In the genomic region with DNA sequence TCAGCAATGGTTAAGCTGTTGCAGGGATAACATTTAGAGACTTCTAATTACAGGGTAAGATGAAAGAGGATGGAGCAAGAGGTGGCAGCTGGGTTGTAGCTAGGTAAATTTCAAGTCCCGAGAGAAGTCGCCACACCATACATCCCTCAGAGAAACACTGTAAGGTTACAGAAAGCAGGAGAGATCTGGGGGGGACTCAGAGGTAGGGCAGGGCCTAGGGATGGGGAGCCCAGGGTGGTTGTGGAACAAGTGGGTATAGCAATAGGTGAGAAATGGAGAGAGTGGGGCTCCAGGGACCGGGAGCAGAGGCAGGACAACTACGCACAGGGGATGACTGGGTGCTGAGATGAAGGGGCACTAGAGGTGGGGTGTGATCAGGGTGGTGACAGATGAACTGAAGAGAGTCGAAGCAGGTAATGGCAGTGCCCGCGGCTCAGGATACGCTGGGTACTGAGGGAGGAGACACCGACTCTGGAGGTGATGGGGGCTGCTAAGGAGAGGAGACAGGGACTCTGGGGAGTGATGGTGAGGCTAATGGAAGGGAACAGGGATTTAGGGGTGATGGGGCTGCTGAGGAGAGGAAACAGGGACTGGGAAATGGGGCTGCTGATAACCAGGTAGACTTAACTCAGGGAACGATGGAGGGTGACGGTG, we compare ENCODE assay signal across 8 mouse cellular contexts. TPM values are rescaled to one million over a fixed set of nuclear protein-coding genes. Genes with fewer than 3 reads are reported as not detected.
DNase-seq lines count a peak whose midpoint lies in the region; ATAC-seq and TF ChIP-seq lines count a peak whose summit lies in the region.

No protein-coding gene starts in this region.

- peak overlapping the region; percentile 90 for H3K4me3 ChIP-seq in E14TG2a.4 (replicated peaks; ENCODE audit: low read length)
- peak overlapping the region; percentile 61 for H3K4me3 ChIP-seq in forebrain, embryonic 16.5 days (replicated peaks; ENCODE audit: low read length)
- peak overlapping the region; percentile 91 for H3K4me3 ChIP-seq in liver, embryonic 13.5 days (replicated peaks)

- peaks cover 9% of the 10 kb centered on the region; the same call in 1 of the 2 replicates for H3K9me3 ChIP-seq in E14TG2a.4 (ENCODE audit: low read length)
- H3K9me3 ChIP-seq in forebrain, embryonic 16.5 days (ENCODE audit: control insufficient read depth, low read length) = no peaks in the 10 kb centered on the region
- H3K9me3 ChIP-seq in liver, embryonic 13.5 days (replicated peaks) = no peaks in the 10 kb centered on the region

- no peaks in the 10 kb centered on the region for H3K27me3 ChIP-seq in E14TG2a.4 (ENCODE audit: insufficient read depth, low read length)
- H3K27me3 ChIP-seq in forebrain, embryonic 16.5 days (replicated peaks; ENCODE audit: control insufficient read depth, insufficient read depth, low read length) = no peaks in the 10 kb centered on the region
- H3K27me3 ChIP-seq in liver, embryonic 13.5 days = no peaks in the 10 kb centered on the region

- no peak for ATAC-seq in forebrain, embryonic 16.5 days
- ATAC-seq in liver, embryonic 13.5 days (ENCODE audit: low read depth) = peak; percentile 6; the same call in 1 of the 2 replicates

- peak overlapping the region; percentile 96 for H3K9ac ChIP-seq in forebrain, embryonic 16.5 days (replicated peaks; ENCODE audit: low read depth, low read length)
- peak overlapping the region; percentile 95 for H3K9ac ChIP-seq in liver, embryonic 13.5 days

- TF ChIP-seq CTCF in E14TG2a.4 (conservative IDR thresholded peaks at IDR 0.05; ENCODE audit: low read length) = no peak

- H3K4me1 ChIP-seq in E14TG2a.4 (replicated peaks; ENCODE audit: low read depth, low read length) = peaks cover 55% of the 10 kb centered on the region
- peaks cover 31% of the 10 kb centered on the region for H3K4me1 ChIP-seq in forebrain, embryonic 16.5 days (replicated peaks; ENCODE audit: control insufficient read depth, insufficient read depth, low read length)
- peaks cover 62% of the 10 kb centered on the region for H3K4me1 ChIP-seq in liver, embryonic 13.5 days (replicated peaks)

- H3K4me2 ChIP-seq in forebrain, embryonic 16.5 days (ENCODE audit: low read length) = peak overlapping the region; percentile 50
- peak overlapping the region; percentile 92 for H3K4me2 ChIP-seq in liver, embryonic 13.5 days

- H3K36me3 ChIP-seq in E14TG2a.4 (ENCODE audit: insufficient read depth, low read length) = peaks cover 58% of the 10 kb centered on the region
- H3K36me3 ChIP-seq in forebrain, embryonic 16.5 days (ENCODE audit: control insufficient read depth, insufficient read depth) = peaks cover 25% of the 10 kb centered on the region
- H3K36me3 ChIP-seq in liver, embryonic 13.5 days = peaks cover 58% of the 10 kb centered on the region

- peak; percentile 95 for DNase-seq in heart, adult 11 months
- no peak for DNase-seq in heart, postnatal 4 days
- no peak for DNase-seq in liver, embryonic 13.5 days
- DNase-seq in thymus, postnatal 25 days = peak; percentile 25
- no peak for DNase-seq in urinary bladder, postnatal 4 days (ENCODE audit: low spot score in 2 of 2)
- no peak for DNase-seq in urinary bladder, adult 2 months (ENCODE audit: low spot score)

- 18% methylated on average over 11 of the region's 11 CpGs for WGBS in forebrain, embryonic 16.5 days
- WGBS in liver, embryonic 13.5 days (ENCODE audit: insufficient replicate concordance) = 14% methylated on average over 11 of the region's 11 CpGs

- H3K27ac ChIP-seq in forebrain, embryonic 16.5 days (ENCODE audit: low read length) = no peak overlapping the region
- peak overlapping the region; percentile 95 for H3K27ac ChIP-seq in liver, embryonic 13.5 days

RNA-seq across cellular contexts. Expression of gene Znfx1, which starts 1.3 kb away (rescaled TPM):
- 10 to 100 TPM; 19.7 to 22.4 TPM for total RNA-seq in heart, postnatal 4 days (2021)
- polyA plus RNA-seq in forebrain, embryonic 16.5 days (2015; fragmentation: Nextera tagmentation; extraction: Ambion mirVana) = 8.9 and 9.0 TPM in 2 replicates
- polyA plus RNA-seq in liver, embryonic 13.5 days (2015; fragmentation: Nextera tagmentation; extraction: Ambion mirVana) = 7.0 and 8.2 TPM in 2 replicates
- 18.0 and 31.0 TPM in 2 replicates for polyA plus RNA-seq in urinary bladder, adult 2 months (2012; rRNA removed)

RNA-seq across cellular contexts. Expression of gene Ddx27, which starts 46.5 kb away (rescaled TPM):
- 10 to 100 TPM; 22.0 to 23.6 TPM for total RNA-seq in heart, postnatal 4 days (2021)
- 41.0 and 45.0 TPM in 2 replicates for polyA plus RNA-seq in forebrain, embryonic 16.5 days (2015; fragmentation: Nextera tagmentation; extraction: Ambion mirVana)
- 53.6 and 59.5 TPM in 2 replicates for polyA plus RNA-seq in liver, embryonic 13.5 days (2015; fragmentation: Nextera tagmentation; extraction: Ambion mirVana)
- 25.1 and 26.1 TPM in 2 replicates for polyA plus RNA-seq in urinary bladder, adult 2 months (2012; rRNA removed)

Comparison
In these comparisons a context has a peak if more than half of its experiments do, and no peak if none do; other contexts are left out.
1. DNase-seq: peak in heart, adult 11 months (single experiment) and thymus, postnatal 25 days (single experiment); none in heart, postnatal 4 days (single experiment), liver, embryonic 13.5 days (single experiment), urinary bladder, postnatal 4 days (0 of 2) and urinary bladder, adult 2 months (single experiment).
2. Peak in every context shown above with its lines, with median percentiles within 50 percentile points of each other: H3K4me3 ChIP-seq.